Mouse (Mus musculus) bone marrow, adult 2 months (tissue): Measurements from ENCODE around the gene Slc51a. TPM values are rescaled to one million over a fixed set of nuclear protein-coding genes. Genes with fewer than 3 reads are reported as not detected.

Source experiments
- H3K27ac ChIP-seq: fragments of 200-500 bp; 2 replicates; pipeline ENCODE4 v1.5.1; 2012; ENCODE audit warnings: low read depth, mild to moderate bottlenecking, control low read depth, inconsistent platforms, low read length; ENCODE audit not compliant: control insufficient read depth, poor library complexity, insufficient read depth
- H3K4me1 ChIP-seq: fragments of 200-500 bp; 2 replicates; pipeline ENCODE4 v1.6.1; 2011; ENCODE audit warnings: low read length; ENCODE audit not compliant: control insufficient read depth, insufficient read depth
- H3K4me3 ChIP-seq: fragments of 200-500 bp; replicated peaks from 2 replicates; pipeline ENCODE3; 2011; ENCODE audit warnings: mild to moderate bottlenecking, low read depth, low read length, control low read depth; ENCODE audit not compliant: control insufficient read depth
- CTCF ChIP-seq: fragments of 200-500 bp; IDR thresholded peaks from 2 replicates; pipeline ENCODE4 v1.5.1; 2011; ENCODE audit warnings: low read length, control low read depth; ENCODE audit not compliant: control insufficient read depth, insufficient read depth
- POLR2A ChIP-seq: fragments of 200-500 bp; IDR thresholded peaks from 2 replicates; pipeline ENCODE4 v1.6.1; 2011; ENCODE audit warnings: low read depth, mild to moderate bottlenecking, control low read depth, low read length, borderline replicate concordance; ENCODE audit not compliant: control insufficient read depth
- WGBS: fragments of 180-500 bp; shearing (Covaris S2); methylation state at CpG from one replicate; pipeline ENCODE4 v1.1.7; 2018; 5-methylcytosine and 5-hydroxymethylcytosine counted together
- polyA plus RNA-seq: library from polyadenylated mRNA; stranded (reverse); fragments of >200 nt; gene quantifications from 2 replicates; pipeline ENCODE4 v1.2.4, GENCODE M21; 2011; ENCODE audit warnings: low replicate concordance; ENCODE audit not compliant: missing spikeins, insufficient read depth, insufficient read length

The Slc51a gene
- polyA plus RNA-seq, 1 experiment = not detected

DNA sequence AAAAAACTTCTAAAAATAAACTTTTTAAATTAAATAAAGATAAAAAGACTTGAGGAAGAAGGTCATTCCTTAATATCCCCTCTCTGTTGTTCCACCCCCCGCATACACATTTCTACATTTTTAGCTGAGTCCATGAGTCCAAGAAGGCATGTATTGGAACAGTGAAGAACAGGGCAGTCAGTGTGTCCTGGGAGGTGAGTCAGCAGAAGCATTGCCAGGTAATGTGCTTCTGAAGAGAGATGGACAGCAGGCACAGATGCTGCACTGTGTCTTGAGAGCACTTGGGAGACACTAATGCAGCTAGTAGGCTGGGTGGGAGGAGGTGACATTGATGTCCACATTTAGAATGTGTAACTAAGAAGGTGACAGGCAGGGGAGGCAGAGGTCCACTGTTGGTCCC, 50.4 kb downstream of the Slc51a start:
- TF ChIP-seq POLR2A (no peak), CTCF (no peak)
- no peak overlapping the region for H3K27ac ChIP-seq
- 89% methylated on average over 1 of the region's 1 CpGs for WGBS
- H3K4me3 ChIP-seq = no peak overlapping the region
- H3K4me1 ChIP-seq = peaks cover 2% of the 10 kb centered on the region

DNA sequence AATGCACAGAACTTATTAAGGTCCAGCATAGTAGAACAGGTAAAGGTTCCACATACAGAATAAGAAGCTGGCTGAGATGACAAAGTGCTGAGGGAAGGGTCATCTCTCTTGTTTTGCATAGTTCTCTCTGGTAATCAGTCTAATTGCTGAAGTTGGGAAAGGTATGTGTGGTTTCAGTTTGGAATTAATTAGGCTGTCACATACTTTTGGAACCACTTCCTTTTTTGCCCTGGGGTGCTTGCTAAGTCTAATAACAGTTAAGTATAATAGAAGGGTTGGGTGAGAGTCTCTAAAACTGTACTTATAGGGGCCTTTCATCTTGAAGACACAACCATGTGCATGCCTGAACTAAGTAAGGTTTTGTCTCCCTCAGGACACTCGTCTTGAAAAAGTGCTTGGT, 51.0 kb downstream of the Slc51a start:
- TF ChIP-seq POLR2A (no peak), CTCF (no peak)
- 12% methylated on average over 1 of the region's 1 CpGs for WGBS
- Histone ChIP-seq H3K4me3 (no peak overlapping the region), H3K4me1 (peaks cover 2% of the 10 kb centered on the region), H3K27ac (no peak overlapping the region)

DNA sequence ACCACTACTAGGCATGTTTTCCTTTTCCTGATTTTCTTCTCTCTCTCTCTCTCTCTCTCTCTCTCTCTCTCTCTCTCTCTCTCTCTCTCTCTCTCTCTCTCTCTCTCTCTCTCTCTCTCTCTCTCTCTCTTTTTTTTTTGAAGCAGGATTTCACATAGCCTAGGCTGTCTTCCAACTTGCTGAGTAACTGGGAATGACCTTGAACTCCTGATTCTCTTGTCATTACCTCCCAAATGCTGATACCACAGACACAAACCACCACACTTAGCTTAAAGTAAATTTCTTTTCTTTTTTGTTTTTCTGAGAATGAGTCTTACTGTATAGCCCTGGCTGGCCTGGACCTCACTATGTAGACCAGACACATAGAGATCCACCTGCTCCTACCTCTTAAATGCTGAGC, 53.0 kb downstream of the Slc51a start:
- Histone ChIP-seq H3K27ac (no peak overlapping the region), H3K4me1 (peaks cover 2% of the 10 kb centered on the region; the same call in 1 of the 2 replicates), H3K4me3 (no peak overlapping the region)
- TF ChIP-seq CTCF (no peak), POLR2A (no peak)

DNA sequence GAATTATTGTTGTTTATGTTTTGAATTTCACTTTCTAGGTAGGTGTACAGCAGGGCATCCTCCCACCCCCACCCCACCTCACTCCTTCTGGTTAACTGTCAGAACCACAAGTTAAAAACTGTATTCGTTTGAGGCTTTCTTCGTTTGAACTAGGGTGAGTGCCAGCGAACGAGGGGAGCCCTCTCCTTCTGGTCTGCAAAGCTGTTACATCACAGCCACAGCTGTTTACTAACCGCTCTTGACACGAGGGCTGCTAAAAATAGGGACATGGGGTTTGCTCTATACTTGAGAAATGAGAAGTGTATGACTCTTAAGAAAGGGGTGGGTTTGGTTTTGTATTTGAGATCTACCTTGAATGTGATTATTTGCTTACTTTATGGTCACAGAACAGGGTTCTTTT, 53.6 kb downstream of the Slc51a start:
- TF ChIP-seq POLR2A (no peak), CTCF (no peak)
- Histone ChIP-seq H3K4me3 (no peak overlapping the region), H3K27ac (no peak overlapping the region), H3K4me1 (peaks cover 2% of the 10 kb centered on the region; the same call in 1 of the 2 replicates)
- 2% methylated on average over 6 of the region's 6 CpGs for WGBS

DNA sequence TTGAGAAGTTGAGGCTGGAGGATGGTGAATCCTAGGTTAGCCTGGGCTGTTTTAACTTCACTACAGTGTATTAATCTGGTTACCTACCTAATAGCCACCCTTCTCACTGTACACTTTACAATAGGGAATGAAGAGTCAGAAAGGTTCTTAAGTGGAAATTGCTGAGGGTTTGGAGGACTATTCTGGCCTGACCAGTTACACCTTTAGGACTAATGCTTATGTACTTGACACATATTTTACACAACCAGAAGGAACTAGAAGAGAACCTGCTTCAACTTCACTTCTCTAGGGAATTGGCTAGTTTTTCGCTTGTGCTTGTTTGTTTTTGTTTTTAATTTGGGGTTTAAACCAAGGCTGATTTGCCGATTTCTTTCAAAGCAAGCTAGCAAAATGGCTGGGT, 54.5 kb downstream of the Slc51a start:
- Histone ChIP-seq H3K4me3 (no peak overlapping the region), H3K4me1 (peaks cover 2% of the 10 kb centered on the region; the same call in 1 of the 2 replicates), H3K27ac (no peak overlapping the region)
- 71% methylated on average over 2 of the region's 2 CpGs for whole genome bisulfite sequencing
- TF ChIP-seq CTCF = no peak
- no peak for TF ChIP-seq POLR2A

DNA sequence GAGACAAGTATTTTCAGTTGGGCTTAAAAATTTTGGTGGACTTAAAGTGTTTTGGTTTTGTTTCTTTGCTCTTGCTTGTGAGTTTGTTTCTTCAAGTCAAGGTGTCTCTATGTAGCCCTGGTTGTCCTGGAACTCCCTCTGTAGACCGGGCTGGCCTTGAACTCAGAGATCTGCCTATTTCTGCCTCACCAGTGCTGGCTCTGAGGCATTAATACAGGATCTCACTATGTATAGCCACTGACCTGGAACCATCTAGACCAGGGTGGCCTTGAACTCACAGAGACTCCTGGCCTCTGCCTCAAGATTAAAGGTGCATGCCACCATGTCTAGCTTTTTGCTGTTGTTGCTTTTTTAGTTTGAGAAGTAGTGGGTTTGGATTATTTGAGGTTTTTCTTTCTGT, 55.8 kb downstream of the Slc51a start:
- Histone ChIP-seq H3K4me3 (peak overlapping the region; percentile 74), H3K4me1 (no peaks in the 10 kb centered on the region; the same call in 1 of the 2 replicates), H3K27ac (peak overlapping the region; percentile 16)
- WGBS = 60% methylated on average over 1 of the region's 1 CpGs
- TF ChIP-seq CTCF = no peak
- TF ChIP-seq POLR2A = no peak

DNA sequence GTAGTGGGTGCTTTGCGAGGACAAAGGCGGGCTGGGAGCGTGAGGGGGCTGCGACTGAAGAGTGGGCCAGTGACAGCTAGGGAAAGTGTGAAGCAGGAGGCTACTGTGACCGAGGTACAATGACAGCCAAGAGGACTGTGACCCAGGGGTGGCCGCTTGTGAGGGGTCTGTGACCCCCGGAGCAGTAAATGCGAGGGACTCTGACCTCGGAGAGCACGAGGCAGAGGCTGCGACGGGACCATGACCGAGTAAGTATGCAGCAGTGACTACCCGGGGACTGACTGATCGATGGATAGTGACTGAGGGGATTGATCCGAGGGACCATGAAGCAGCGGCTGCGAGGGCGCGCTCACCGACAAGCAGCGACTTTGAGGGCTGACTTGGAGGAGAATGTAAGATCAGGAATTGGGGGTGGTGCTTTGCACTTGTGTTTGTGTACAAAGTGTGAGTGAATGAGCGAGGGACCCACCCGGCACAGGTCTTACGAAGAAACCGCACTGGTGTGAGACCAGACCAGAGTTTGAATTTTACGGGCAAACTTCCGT, 56.6 kb downstream of the Slc51a start:
- Histone ChIP-seq H3K4me3 (peak overlapping the region; percentile 95), H3K4me1 (no peaks in the 10 kb centered on the region; the same call in 1 of the 2 replicates), H3K27ac (peak overlapping the region; percentile 95)
- WGBS = under 1% methylated on average over 28 of the region's 28 CpGs
- no peak for TF ChIP-seq CTCF
- peak; percentile 31; the same call in 1 of the 2 replicates for TF ChIP-seq POLR2A

DNA sequence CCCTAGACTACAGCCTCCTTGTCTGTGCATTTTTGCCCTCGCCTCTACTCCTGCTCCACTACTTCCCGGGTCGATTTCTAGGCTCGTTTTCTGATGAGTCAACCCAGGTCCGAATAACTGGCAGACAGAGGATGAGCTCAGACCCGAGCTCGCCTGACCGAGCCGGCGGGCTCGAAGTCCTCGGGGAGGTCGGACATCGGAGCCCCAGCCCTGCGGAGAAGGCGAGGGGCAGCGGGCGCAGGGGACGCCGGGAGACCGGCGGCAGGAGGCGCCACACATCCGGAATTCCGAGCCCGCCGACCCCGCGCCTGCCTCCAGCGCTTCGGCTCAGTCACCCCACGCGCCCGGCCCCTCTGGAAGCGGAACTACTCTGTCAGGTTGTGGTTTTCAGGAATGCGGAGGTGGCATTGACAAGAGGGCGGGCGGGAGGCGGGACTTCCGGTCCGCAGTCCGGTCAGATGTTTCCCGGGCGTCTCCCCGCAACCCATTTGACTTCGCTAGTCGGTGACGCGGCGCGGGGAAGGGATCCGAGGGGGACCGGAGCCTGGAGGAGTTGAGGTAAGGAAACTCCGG, 57.1 kb downstream of the Slc51a start, which contains the start of gene Pcyt1a:
Gene Pcyt1a (plus strand): TSS at position 448 of the 573 bp plus-strand sequence.
- peak within 1 kb of the TSS; percentile 95 for H3K4me3 ChIP-seq
- WGBS = under 1% methylated on average over 54 of the region's 54 CpGs
- peak within 1 kb of the TSS; percentile 95 for H3K27ac ChIP-seq
- no peaks in the 10 kb centered on the region; the same call in 1 of the 2 replicates for H3K4me1 ChIP-seq
- TF ChIP-seq POLR2A = peak; percentile 75
- TF ChIP-seq CTCF = no peak
